Mouse (Mus musculus): ENCODE results near the gene Ubr1. TPM values are rescaled to one million over a fixed set of nuclear protein-coding genes. Genes with fewer than 3 reads are reported as not detected.

Gene Ubr1
- polyA plus RNA-seq, 1 experiment from 2014 or later, result 5.4 TPM

- no peaks in the 10 kb centered on the region; the same call in 1 of the 2 replicates for H3K36me3 ChIP-seq (ENCODE audit: inconsistent target)
- H3K4me3 ChIP-seq (ENCODE audit: inconsistent target), result no peak overlapping the region
- 100% methylated on average over 1 of the region's 1 CpGs for WGBS (ENCODE audit: missing documents)
- H3K79me2 ChIP-seq (ENCODE audit: inconsistent target), result peaks cover 7% of the 10 kb centered on the region; the same call in 1 of the 2 replicates
- H3K27ac ChIP-seq, result no peak overlapping the region
These were observed 10.3 kb downstream of the Ubr1 start for GRCm38 (mm10) chr2:120960261-120960660.

- WGBS (ENCODE audit: missing documents), result 99% methylated on average over 5 of the region's 5 CpGs
- Histone ChIP-seq H3K4me3 (ENCODE audit: inconsistent target) (no peak overlapping the region), H3K36me3 (ENCODE audit: inconsistent target) (no peaks in the 10 kb centered on the region; the same call in 1 of the 2 replicates), H3K27ac (no peak overlapping the region), H3K79me2 (ENCODE audit: inconsistent target) (peaks cover 3% of the 10 kb centered on the region; the same call in 1 of the 2 replicates)
These were observed 10.7 kb downstream of the Ubr1 start for GRCm38 (mm10) chr2:120959827-120960226.

DNA sequence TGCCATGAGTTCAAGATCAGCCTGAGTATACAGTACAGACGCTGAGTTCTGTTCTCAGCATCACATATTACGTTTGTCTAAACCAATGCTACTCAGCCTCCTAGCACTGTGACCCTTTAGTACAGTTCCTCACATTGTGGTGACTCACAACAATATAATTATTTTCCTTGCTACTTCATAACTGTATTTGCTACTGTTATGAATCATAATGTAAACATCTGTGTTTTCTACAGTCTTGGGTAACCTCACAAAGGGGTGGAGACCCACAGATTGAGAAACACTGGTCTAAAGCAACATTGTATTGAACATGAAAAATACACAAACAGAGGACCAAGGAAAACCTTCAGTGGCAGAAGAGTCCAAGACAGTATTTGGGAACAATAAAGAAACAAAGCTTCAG is 11.2 kb downstream of the Ubr1 start:
- H3K4me3 ChIP-seq (ENCODE audit: inconsistent target), result no peak overlapping the region
- no peak overlapping the region for H3K27ac ChIP-seq
- no peaks in the 10 kb centered on the region; the same call in 1 of the 2 replicates for H3K36me3 ChIP-seq (ENCODE audit: inconsistent target)
- H3K79me2 ChIP-seq (ENCODE audit: inconsistent target), result no peaks in the 10 kb centered on the region
- 86% methylated on average over 2 of the region's 2 CpGs for WGBS (ENCODE audit: missing documents)

DNA sequence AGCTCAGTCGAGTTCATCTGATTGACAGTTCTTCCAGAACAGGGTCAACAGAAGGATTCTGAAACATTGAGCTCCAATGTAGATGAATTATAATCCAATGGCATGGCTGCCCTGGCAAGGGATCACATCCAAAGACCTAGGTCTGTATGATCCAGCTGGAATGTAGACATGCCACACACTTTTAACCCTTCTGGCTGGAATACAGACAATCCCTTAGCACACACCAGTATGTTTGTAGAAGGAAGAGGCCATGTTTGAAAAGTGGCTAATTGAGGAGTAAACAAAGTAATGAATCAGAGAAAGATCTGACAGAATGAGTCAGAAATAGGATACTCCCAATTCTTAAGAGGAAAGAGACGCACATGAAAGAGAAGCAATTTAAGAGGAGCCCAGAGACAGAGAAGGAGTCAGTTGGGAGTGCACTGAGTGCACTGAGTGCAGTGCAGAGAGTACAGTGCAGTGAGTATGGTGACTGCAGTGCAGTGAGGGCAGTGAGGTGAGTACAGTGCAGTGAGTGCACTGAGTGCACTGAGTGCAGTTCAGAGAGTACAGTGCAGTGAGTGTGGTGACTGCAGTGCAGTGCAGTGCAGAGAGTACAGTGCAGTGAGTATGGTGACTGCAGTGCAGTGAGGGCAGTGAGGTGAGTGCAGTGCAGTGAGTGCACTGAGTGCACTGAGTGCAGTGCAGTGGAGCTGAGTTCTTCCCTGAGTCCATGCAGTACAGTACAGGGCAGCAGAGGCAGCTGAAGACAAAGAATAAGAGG is 18.2 kb downstream of the Ubr1 start:
- H3K36me3 ChIP-seq (ENCODE audit: inconsistent target), result peaks cover 12% of the 10 kb centered on the region; the same call in 1 of the 2 replicates
- 97% methylated on average over 2 of the region's 2 CpGs for WGBS (ENCODE audit: missing documents)
- no peak overlapping the region for H3K27ac ChIP-seq
- no peak overlapping the region for H3K4me3 ChIP-seq (ENCODE audit: inconsistent target)
- no peaks in the 10 kb centered on the region for H3K79me2 ChIP-seq (ENCODE audit: inconsistent target)

DNA sequence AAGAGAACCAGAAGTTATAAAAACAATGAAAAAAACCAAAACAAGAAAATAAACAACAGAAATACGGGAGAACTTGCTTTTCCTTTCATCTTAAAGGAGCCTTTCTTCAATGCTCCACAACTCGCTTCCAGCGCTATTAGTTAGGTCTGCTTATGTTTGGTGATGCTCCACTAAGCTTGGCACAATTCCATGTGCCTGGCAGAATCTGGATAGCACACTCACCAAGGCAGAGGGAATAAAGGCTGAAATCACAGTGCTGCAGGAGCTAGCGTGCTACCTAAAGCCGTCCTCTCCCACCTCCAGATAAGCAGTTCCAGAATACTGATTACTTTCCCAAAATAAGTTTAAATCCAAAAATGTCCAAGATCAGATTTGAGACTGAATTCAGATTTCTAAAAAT is 19.3 kb downstream of the Ubr1 start:
- Histone ChIP-seq H3K27ac (no peak overlapping the region), H3K79me2 (ENCODE audit: inconsistent target) (no peaks in the 10 kb centered on the region), H3K4me3 (ENCODE audit: inconsistent target) (no peak overlapping the region), H3K36me3 (ENCODE audit: inconsistent target) (peaks cover 21% of the 10 kb centered on the region; the same call in 1 of the 2 replicates)
- WGBS (ENCODE audit: missing documents), result 97% methylated on average over 5 of the region's 5 CpGs

- Histone ChIP-seq H3K27ac (no peak overlapping the region), H3K36me3 (ENCODE audit: inconsistent target) (peaks cover 45% of the 10 kb centered on the region), H3K4me3 (ENCODE audit: inconsistent target) (no peak overlapping the region), H3K79me2 (ENCODE audit: inconsistent target) (no peaks in the 10 kb centered on the region)
- 86% methylated on average over 3 of the region's 3 CpGs for WGBS (ENCODE audit: missing documents)
These were observed 37.5 kb downstream of the Ubr1 start for GRCm38 (mm10) chr2:120933038-120933437.

GRCm38 (mm10) chr2:120909556-120909955 is 61.0 kb downstream of the Ubr1 start:
- Histone ChIP-seq H3K79me2 (ENCODE audit: inconsistent target) (no peaks in the 10 kb centered on the region), H3K4me3 (ENCODE audit: inconsistent target) (no peak overlapping the region), H3K36me3 (ENCODE audit: inconsistent target) (peaks cover 7% of the 10 kb centered on the region; the same call in 1 of the 2 replicates), H3K27ac (no peak overlapping the region)
- 98% methylated on average over 4 of the region's 4 CpGs for WGBS (ENCODE audit: missing documents)

DNA sequence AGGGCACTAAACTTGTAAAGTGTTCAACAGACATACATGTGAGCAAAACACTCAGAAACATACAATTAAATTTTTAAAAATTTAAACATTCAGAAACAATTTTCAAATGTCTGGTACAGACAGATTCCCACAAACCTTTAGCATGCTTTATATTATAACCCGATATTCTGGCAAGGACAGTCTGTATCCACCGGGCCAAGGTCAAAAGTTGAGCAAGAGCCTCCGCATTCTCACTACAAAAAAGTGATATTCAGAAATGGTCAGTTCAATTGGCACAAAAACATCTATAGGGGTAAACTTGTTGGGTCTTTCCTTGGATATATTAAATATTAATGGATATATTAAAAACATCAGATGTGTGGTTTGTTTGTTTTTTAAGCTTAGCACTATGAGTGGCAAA is 74.2 kb downstream of the Ubr1 start:
- no peak overlapping the region for H3K4me3 ChIP-seq (ENCODE audit: inconsistent target)

GRCm38 (mm10) chr2:120887601-120888000 is 82.9 kb downstream of the Ubr1 start:
- Histone ChIP-seq H3K36me3 (ENCODE audit: inconsistent target) (peaks cover 32% of the 10 kb centered on the region; the same call in 1 of the 2 replicates), H3K27ac (peak overlapping the region; percentile 31), H3K4me3 (ENCODE audit: inconsistent target) (no peak overlapping the region), H3K79me2 (ENCODE audit: inconsistent target) (no peaks in the 10 kb centered on the region)
- 62% methylated on average over 5 of the region's 5 CpGs for WGBS (ENCODE audit: missing documents)

More for the DNA sequence above, 74.2 kb downstream of the Ubr1 start:
- no peak overlapping the region for H3K27ac ChIP-seq
- H3K79me2 ChIP-seq (ENCODE audit: inconsistent target), result no peaks in the 10 kb centered on the region
- 94% methylated on average over 3 of the region's 3 CpGs for WGBS (ENCODE audit: missing documents)
- peaks cover 29% of the 10 kb centered on the region; the same call in 1 of the 2 replicates for H3K36me3 ChIP-seq (ENCODE audit: inconsistent target)

DNA sequence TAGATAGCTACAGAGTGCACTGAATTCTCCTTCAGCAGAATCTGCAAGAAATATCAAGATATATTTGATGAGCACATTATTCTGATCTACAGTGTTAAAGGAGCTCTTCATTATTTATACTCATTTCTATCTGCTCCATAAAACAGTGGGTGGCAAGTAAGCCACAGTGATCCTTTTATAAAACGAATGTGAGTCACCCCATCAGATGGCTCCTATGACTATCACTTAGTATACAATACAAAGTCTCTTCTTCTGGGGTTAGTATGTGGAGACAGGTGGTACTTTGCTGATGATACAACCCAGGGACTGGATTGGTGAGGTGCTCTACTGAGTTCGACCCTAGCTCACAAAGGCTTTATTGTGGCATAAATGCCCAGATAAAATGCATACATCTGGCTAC is 97.3 kb downstream of the Ubr1 start:
- Histone ChIP-seq H3K36me3 (ENCODE audit: inconsistent target) (peaks cover 14% of the 10 kb centered on the region; the same call in 1 of the 2 replicates), H3K79me2 (ENCODE audit: inconsistent target) (no peaks in the 10 kb centered on the region), H3K4me3 (ENCODE audit: inconsistent target) (no peak overlapping the region), H3K27ac (no peak overlapping the region)
- WGBS (ENCODE audit: missing documents), result 97% methylated on average over 2 of the region's 2 CpGs

GRCm38 (mm10) chr2:120871447-120872336 is 98.8 kb downstream of the Ubr1 start:
- Histone ChIP-seq H3K4me3 (ENCODE audit: inconsistent target) (no peak overlapping the region), H3K27ac (no peak overlapping the region), H3K36me3 (ENCODE audit: inconsistent target) (peaks cover 10% of the 10 kb centered on the region; the same call in 1 of the 2 replicates), H3K79me2 (ENCODE audit: inconsistent target) (no peaks in the 10 kb centered on the region)
- 86% methylated on average over 9 of the region's 9 CpGs for WGBS (ENCODE audit: missing documents)

DNA sequence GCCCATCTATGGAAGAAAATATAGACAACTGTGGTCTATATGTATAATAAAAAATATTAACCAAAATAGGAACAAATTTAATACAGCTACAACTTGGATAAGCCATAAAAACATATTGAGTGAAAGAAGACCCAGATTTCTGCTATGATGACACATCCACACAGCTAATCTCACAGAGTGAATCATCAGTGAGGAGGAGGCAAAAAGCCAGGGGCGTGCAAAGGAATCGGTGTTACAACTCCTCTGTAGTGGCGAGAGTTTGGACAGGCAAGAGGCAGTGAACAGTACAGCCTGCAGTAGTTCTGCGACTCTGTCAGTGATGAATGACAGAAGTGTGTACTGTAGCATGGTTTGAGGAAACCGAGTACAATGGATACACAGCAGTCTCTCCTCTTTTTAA is 103.2 kb downstream of the Ubr1 start:
- peaks cover 20% of the 10 kb centered on the region for H3K36me3 ChIP-seq (ENCODE audit: inconsistent target)

GRCm38 (mm10) chr2:120866561-120866960 is 104.0 kb downstream of the Ubr1 start:
- Histone ChIP-seq H3K79me2 (ENCODE audit: inconsistent target) (no peaks in the 10 kb centered on the region), H3K4me3 (ENCODE audit: inconsistent target) (no peak overlapping the region), H3K27ac (no peak overlapping the region), H3K36me3 (ENCODE audit: inconsistent target) (peaks cover 24% of the 10 kb centered on the region)
- WGBS (ENCODE audit: missing documents), result 10% methylated on average over 1 of the region's 1 CpGs

More for the DNA sequence above, 103.2 kb downstream of the Ubr1 start:
- WGBS (ENCODE audit: missing documents), result 95% methylated on average over 5 of the region's 5 CpGs
- Histone ChIP-seq H3K27ac (no peak overlapping the region), H3K4me3 (ENCODE audit: inconsistent target) (no peak overlapping the region), H3K79me2 (ENCODE audit: inconsistent target) (no peaks in the 10 kb centered on the region)

GRCm38 (mm10) chr2:120863389-120863788 is 107.1 kb downstream of the Ubr1 start:
- 89% methylated on average over 1 of the region's 1 CpGs for WGBS (ENCODE audit: missing documents)
- H3K27ac ChIP-seq, result no peak overlapping the region

More at GRCm38 (mm10) chr2:120863389-120863788, 107.1 kb downstream of the Ubr1 start:
- Histone ChIP-seq H3K4me3 (ENCODE audit: inconsistent target) (no peak overlapping the region), H3K36me3 (ENCODE audit: inconsistent target) (peaks cover 24% of the 10 kb centered on the region), H3K79me2 (ENCODE audit: inconsistent target) (no peaks in the 10 kb centered on the region)

All from macrophage (primary cell).